Mouse (Mus musculus): ENCODE measurements around the gene Arf3.
"Not testable (repeated sequence)": the region's sequence is repeated elsewhere in the genome, so short reads cannot be mapped to it uniquely, and the experiment has no call there.

Gene Arf3

DNA sequence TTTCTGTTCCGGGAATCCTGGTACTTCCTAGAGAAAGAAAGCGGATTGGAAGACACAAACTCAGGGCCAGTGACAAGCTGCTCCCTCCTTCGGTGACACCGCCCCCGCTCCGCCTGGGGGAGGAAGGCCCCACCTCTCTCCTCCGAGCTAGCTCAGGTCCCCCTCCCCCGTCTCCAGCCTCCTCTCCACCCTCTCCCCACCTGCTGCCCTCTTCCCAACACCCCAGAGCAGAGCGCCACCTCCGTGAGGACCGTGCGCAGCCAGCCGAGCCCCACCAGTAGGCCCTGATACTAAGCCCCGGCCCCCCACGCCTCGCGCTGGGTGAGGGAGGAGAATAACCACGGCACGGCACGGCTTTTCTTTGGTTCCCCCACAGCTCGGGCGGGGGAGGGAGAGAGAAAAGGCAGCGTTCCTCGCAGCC, 803 bp downstream of the Arf3 start:
- DNase-seq (ENCODE audit: low read depth, low spot score), result peak; percentile 91

GRCm38 (mm10) chr15:98754125-98754524, 8.9 kb downstream of the Arf3 start:
- no peak for DNase-seq (ENCODE audit: low read depth, low spot score)

- DNase-seq (ENCODE audit: low read depth, low spot score), result peak; percentile 62
Measured at GRCm38 (mm10) chr15:98753021-98753423, 10.0 kb downstream of the Arf3 start.

GRCm38 (mm10) chr15:98749093-98749492, 13.9 kb downstream of the Arf3 start:
- no peak for DNase-seq (ENCODE audit: low read depth, low spot score)

DNA sequence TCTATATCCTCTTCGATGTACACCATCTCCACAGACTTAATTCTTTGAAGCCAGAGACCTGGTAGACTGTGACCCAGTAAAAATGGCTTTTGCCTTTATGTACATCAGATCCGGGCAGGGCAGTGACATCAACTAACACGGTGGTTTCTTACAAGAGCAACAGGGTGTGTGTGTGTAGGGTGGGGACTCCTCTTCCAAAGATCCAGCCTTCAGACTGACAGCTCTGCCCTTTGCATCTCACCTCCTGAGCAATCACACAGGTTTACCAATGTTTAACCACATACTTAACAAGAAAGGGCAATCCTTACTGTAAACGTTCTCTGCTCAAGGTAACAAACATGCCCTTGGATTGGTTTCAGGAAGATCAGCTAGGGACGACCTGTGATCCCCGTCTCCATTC, 15.7 kb downstream of the Arf3 start:
- no peak for DNase-seq (ENCODE audit: low read depth, low spot score)

DNA sequence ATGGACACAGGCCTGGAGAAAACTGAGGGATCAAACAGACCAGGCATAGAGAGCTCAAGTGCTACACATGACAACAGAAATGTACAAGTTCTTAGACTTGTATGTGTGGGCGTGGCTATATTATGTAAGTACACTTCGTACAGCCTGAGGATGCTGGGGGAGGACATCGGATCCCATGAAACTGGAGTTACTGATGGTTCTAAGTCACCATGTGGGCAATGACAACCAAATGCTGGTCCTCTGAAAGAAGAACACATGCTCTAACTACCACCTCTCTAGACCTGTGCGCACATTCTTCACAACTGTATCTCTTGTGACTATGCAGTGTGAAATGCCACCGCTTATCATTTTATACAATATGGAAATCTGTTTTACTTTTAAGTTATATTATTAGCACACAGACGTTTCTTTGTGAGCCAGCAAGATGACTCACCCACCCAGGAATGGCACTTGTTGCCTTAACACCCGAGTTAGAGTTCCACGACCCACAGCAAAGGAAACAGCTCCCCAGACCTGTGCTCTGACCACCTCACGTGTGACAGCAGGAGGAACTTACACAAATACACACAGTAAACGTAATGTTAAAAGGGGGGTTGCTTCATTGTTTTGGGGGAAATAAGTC, 16.6 kb downstream of the Arf3 start:
- peak; percentile 69 for DNase-seq (ENCODE audit: low read depth, low spot score)

GRCm38 (mm10) chr15:98743863-98744262, 19.2 kb downstream of the Arf3 start:
- DNase-seq (ENCODE audit: low read depth, low spot score), result not testable (repeated sequence)

DNA sequence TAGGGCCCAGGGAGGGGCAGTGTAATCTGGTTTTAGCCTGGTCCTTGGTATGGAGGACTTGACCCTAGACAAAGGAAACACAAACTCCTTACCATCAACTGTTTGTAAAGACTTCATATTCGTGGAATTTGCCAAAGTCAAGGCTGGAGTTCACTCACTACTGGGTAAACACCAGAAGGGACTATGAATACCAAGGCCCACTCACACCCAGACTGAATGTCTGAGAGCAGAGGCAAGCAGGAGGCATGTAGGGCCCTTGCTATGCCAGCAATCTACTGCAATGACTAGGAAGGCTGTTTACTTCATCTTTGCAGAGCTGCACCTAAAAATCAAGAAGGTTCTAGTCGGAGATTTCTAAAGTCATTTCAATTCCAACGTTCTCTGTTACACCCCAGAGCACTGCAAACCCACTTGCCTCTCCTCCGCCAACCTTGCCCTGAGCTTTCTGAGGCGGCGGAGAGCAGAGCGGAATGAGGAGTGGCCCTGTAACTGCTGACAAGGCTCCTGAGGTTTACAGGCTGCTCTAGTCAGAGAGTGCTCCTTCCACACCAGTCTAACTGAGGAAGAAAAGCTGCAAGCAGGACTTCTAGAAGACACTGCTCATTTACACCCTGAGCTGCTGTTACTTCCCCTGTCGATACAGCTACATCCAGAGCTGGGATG, 20.1 kb downstream of the Arf3 start:
- no peak for DNase-seq (ENCODE audit: low read depth, low spot score)

DNA sequence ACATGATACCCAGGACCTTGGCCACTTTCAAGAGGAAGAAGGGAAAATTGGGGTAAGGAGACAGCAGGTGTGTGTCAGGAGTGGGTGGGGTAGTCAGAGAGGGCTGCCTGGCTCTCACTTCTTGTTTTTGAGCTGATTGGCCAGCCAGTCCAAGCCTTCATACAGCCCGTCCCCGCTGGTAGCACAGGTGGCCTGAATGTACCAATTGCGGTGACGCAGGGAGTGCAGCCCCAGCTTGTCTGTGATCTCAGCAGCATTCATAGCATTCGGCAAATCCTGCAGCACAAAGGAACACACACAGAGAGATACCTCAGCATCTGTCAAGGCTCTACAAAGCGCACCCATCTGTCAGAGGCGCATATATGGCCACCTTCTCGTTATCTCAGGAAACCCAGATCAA, 22.8 kb downstream of the Arf3 start:
- peak; percentile 67 for DNase-seq (ENCODE audit: low read depth, low spot score)

DNA sequence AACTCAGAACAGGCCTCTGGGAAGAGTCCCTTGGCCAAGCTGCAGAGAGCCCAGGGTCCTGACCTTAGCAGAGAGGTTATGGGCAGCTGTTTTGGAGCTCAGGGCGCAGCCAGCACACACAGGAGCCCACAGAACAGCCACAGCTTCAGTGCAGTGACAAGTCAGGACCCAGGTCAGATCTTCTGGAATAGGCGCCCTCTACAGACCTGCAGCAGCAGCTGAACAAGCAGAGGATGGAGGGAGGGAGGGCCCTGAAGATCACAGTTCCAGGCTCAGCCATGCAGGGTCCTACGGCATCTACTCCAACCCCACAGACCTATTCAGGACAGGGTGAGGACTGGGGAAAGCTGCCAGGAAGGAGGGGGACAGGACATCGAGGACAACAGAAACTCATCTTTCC, 24.2 kb downstream of the Arf3 start:
- no peak for DNase-seq (ENCODE audit: low read depth, low spot score)

DNA sequence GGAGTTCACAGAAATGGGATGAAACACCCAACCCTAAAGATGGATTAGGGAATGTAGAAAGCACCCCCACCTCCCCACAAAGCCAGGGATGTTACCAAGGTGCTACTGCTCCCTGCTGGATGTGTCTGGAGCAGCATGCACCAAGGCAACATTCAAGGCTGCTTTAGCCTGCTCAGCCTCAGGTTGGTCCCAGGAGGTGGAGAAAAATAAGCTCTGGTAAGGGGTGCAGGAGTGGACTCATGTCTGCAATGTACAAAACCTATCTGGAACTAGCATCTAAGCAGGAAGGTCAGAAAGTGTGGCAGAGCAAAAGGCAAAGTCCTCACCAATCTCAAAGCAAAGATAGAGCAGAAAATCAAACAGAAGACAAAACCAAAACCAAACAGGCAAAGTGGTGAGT, 25.1 kb downstream of the Arf3 start:
- peak; percentile 51 for DNase-seq (ENCODE audit: low read depth, low spot score)

- DNase-seq (ENCODE audit: low read depth, low spot score), result no peak
Measured at GRCm38 (mm10) chr15:98736521-98736920, 26.5 kb downstream of the Arf3 start.

GRCm38 (mm10) chr15:98733976-98734566, 28.9 kb downstream of the Arf3 start:
- DNase-seq (ENCODE audit: low read depth, low spot score), result no peak

DNA sequence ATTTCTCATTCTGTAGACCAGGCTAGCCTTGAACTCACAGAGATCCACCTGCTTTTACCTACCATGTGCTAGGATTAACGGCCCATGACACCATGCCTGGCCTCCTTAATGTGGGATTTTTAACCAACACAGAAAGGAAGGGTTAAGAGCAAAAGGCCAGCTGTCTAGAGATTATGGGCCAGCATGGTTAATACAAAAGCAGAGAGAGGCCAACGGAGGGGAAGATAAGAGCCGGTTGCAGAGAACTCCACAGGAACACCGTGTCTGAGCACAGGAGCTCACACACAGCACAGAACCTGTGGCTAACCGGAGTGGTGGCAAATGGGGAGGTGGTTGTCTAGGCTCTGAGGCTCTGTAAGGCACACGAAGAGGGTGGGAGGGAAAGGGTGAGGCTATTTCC, 29.6 kb downstream of the Arf3 start:
- DNase-seq (ENCODE audit: low read depth, low spot score), result no peak

DNA sequence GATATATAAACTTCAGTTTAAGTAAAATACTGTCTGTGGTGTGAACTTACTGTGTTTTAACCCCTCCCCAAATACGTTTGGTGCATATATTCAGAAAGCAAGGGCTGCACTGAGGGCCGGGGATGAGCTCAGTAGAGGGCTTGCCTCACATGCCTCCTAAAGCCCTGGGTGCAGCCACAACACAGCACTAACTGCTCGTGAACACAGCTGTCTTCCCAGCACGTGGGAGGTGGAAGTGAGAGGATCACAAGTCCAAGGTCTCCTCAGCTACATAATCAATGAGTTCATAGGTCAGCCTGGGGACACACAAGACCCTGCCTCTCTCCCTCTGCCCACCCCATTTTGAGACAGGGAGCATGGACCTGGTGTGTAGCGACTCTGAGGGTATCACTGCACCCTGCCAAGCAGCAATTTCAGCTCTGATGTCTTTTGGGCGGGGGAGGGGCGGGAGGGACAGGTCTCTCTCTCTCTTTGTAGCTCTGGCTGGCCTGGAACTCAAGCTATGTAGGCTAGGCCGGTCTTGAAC, 30.9 kb downstream of the Arf3 start:
- DNase-seq (ENCODE audit: low read depth, low spot score), result no peak

- DNase-seq (ENCODE audit: low read depth, low spot score), result no peak
Measured at GRCm38 (mm10) chr15:98730790-98731189, 32.2 kb downstream of the Arf3 start.

DNA sequence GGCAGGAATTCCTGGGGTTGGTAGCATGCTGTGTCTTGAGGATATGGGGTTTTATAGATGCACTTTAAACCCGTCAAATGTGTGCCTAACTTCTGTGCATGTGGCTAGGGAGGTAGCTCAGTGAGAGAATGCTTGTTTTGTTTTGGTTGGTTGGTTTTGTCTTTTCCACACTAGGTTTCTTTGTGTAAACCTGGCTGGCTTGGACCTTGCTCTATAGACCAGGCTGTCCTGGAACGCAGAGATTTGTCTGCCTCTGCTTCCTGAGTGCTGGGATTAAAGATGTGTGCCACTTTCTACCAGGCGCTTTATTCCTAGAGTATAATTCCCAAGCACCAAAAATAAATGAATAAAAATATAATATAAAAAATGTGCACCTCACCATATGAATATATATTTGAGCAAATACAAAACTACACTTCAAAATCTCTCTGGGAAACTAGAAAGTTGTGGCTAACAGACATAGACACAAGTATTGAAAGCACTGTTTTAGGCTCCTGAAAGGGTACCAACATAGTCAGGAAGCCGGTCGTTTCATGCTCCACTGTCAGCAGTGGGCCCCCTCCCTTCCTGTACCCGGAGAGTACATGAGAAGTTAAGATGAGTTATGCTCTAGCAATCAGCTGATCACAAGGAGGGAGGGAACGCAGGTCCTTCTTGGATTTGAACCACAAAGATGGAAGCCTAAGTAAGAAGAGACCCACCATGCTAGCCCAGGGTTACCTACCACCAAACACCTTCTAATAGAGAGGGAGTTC, 33.0 kb downstream of the Arf3 start:
- DNase-seq (ENCODE audit: low read depth, low spot score), result no peak

GRCm38 (mm10) chr15:98728366-98728765, 34.6 kb downstream of the Arf3 start:
- DNase-seq (ENCODE audit: low read depth, low spot score), result no peak

- peak; percentile 55 for DNase-seq (ENCODE audit: low read depth, low spot score)
Measured at GRCm38 (mm10) chr15:98727443-98728321, 35.3 kb downstream of the Arf3 start, which contains the start of gene Fkbp11. Gene Fkbp11, minus strand, starts transcription at chr15:98728198.

DNA sequence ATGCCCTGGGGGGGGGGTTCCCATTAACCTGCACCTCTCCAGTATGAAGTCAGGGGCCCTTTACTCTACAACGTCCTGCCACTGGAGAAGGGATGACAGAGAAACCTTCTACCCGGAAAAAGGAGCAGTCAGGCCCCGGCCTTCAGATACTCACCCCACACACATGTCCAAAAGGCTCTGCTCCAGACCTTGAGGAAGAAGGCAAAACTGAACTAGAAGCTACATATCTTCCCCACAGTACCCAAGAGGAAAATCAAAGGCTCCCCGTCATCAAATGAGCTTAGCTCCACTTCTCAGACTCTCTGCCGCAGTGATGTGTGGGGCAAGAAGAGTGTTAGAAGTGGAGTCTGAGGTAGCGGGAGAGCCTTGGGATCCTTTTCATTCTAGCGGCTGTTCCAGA, 36.3 kb downstream of the Arf3 start:
- DNase-seq (ENCODE audit: low read depth, low spot score), result no peak

DNA sequence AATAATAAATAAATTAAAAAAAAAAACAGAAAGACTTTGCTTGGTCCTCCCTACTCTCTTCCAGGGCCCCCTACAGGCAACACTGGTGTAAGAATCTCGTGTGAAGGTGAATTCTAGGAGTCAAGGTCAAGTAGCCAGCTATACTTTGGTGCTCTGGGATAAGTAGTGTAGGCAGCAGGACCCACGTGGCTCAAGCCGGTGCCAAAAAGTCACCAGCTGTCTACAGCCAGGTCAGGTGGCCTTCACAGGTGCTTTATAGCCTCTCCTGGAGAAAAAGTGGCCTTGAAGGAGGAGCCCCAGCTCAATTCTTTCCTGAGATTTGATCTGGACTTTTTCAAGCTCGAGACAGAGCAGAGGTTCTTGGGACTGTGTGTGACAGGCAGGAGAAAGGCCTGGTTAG, 36.9 kb downstream of the Arf3 start:
- DNase-seq (ENCODE audit: low read depth, low spot score), result no peak

Data from brain, adult 2 months (tissue).